In the genomic region with DNA sequence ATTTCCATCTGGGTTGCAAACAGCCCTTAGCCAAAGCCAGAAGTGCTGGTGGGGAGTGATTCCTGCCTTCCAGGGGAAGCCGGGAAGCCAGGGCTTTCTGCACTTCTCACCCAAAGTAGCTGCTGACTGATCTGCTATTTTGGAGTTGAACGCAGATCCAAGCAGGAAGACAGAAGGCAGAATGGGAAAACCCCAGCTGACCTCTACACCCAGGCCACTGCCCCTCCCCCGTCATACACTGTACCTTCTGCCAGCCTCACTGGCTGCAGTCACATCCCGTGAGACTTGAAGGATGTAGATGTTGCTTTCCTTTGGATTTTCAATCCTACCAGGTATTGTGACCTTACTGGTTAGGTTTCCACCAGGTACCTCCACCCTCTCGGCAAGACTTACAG, we compare ENCODE assay signal across 12 mouse cellular contexts. TPM values are rescaled to one million over a fixed set of nuclear protein-coding genes. Genes with fewer than 3 reads are reported as not detected.
A peak's percentile ranks its signal among the peaks of the same experiment; 100 is the strongest.
DNase-seq lines count a peak whose midpoint lies in the region; ATAC-seq and TF ChIP-seq lines count a peak whose summit lies in the region.
"Had no signal": no experiment of that assay in that cellular context is flagged by ENCODE, and none has a peak within 500 bp of the region (broad histone marks: within the 10 kb centered on the region; RNA-seq: fewer than 3 reads in every experiment).

No protein-coding gene starts in this region.

- H3K4me3 ChIP-seq in forebrain, embryonic 10.5 days, result no peak overlapping the region
- H3K4me3 ChIP-seq in forebrain, embryonic 15.5 days, result no peak overlapping the region
- H3K4me3 ChIP-seq in midbrain, embryonic 10.5 days, result no peak overlapping the region
- no peak overlapping the region for H3K4me3 ChIP-seq in midbrain, embryonic 16.5 days (ENCODE audit: low read depth, low read length)
- H3K4me3 ChIP-seq in kidney, embryonic 15.5 days (replicated peaks), result no peak overlapping the region
- no peak overlapping the region for H3K4me3 ChIP-seq in neural tube, embryonic 13.5 days
- no peak overlapping the region for H3K4me3 ChIP-seq in forebrain, postnatal 0 days (ENCODE audit: low read depth, low read length)
- H3K4me3 ChIP-seq: embryonic facial prominence, embryonic 13.5 days had no signal

- 88% methylated on average over 5 of the region's 5 CpGs for WGBS in forebrain, embryonic 10.5 days
- WGBS in forebrain, embryonic 15.5 days, result 81% methylated on average over 5 of the region's 5 CpGs
- WGBS in midbrain, embryonic 10.5 days, result 72% methylated on average over 5 of the region's 5 CpGs
- whole genome bisulfite sequencing in midbrain, embryonic 16.5 days, result 80% methylated on average over 5 of the region's 5 CpGs
- 57% methylated on average over 5 of the region's 5 CpGs for WGBS in kidney, embryonic 15.5 days
- WGBS in neural tube, embryonic 13.5 days, result 68% methylated on average over 5 of the region's 5 CpGs
- WGBS in forebrain, postnatal 0 days, result 91% methylated on average over 5 of the region's 5 CpGs

- DNase-seq in forebrain, embryonic 10.5 days (ENCODE audit: extremely low spot score, low spot score), result no peak
- DNase-seq in midbrain, embryonic 10.5 days (ENCODE audit: low spot score), result no peak
- DNase-seq in c-Kit-positive CD71-positive TER-119-positive erythroid progenitor cells, embryonic 14.5 days (ENCODE audit: low spot score), result no peak
- no peak for DNase-seq in forebrain, postnatal 0 days
- DNase-seq: lung, embryonic 14.5 days; right cerebral cortex, postnatal 25 days had no signal

- no peaks in the 10 kb centered on the region for H3K9me3 ChIP-seq in forebrain, embryonic 10.5 days
- no peaks in the 10 kb centered on the region for H3K9me3 ChIP-seq in forebrain, embryonic 15.5 days
- H3K9me3 ChIP-seq in midbrain, embryonic 10.5 days (replicated peaks), result no peaks in the 10 kb centered on the region
- no peaks in the 10 kb centered on the region for H3K9me3 ChIP-seq in midbrain, embryonic 16.5 days (replicated peaks; ENCODE audit: control insufficient read depth, low read length, poor library complexity, severe bottlenecking)
- H3K9me3 ChIP-seq in kidney, embryonic 15.5 days (replicated peaks), result no peaks in the 10 kb centered on the region
- H3K9me3 ChIP-seq in neural tube, embryonic 13.5 days, result no peaks in the 10 kb centered on the region
- H3K9me3 ChIP-seq in forebrain, postnatal 0 days (ENCODE audit: low read length), result no peaks in the 10 kb centered on the region
- H3K9me3 ChIP-seq: embryonic facial prominence, embryonic 13.5 days had no signal

- no peak overlapping the region for H3K4me2 ChIP-seq in forebrain, embryonic 15.5 days (replicated peaks)
- no peak overlapping the region for H3K4me2 ChIP-seq in midbrain, embryonic 16.5 days (ENCODE audit: low read length)
- H3K4me2 ChIP-seq in kidney, embryonic 15.5 days, result no peak overlapping the region
- H3K4me2 ChIP-seq in neural tube, embryonic 13.5 days, result no peak overlapping the region
- H3K4me2 ChIP-seq in forebrain, postnatal 0 days (ENCODE audit: low read depth), result no peak overlapping the region
- H3K4me2 ChIP-seq: embryonic facial prominence, embryonic 13.5 days; lung, embryonic 14.5 days had no signal

- H3K4me1 ChIP-seq in forebrain, embryonic 10.5 days, result peaks cover 23% of the 10 kb centered on the region
- H3K4me1 ChIP-seq in forebrain, embryonic 15.5 days, result no peaks in the 10 kb centered on the region
- peaks cover 28% of the 10 kb centered on the region for H3K4me1 ChIP-seq in midbrain, embryonic 10.5 days
- no peaks in the 10 kb centered on the region; the same call in 1 of the 2 replicates for H3K4me1 ChIP-seq in midbrain, embryonic 16.5 days (ENCODE audit: control insufficient read depth, insufficient read depth, low read length)
- H3K4me1 ChIP-seq in kidney, embryonic 15.5 days, result peaks cover 45% of the 10 kb centered on the region
- H3K4me1 ChIP-seq in neural tube, embryonic 13.5 days (replicated peaks), result peaks cover 34% of the 10 kb centered on the region
- no peaks in the 10 kb centered on the region for H3K4me1 ChIP-seq in forebrain, postnatal 0 days (ENCODE audit: insufficient read depth)

- peak overlapping the region; percentile 44; the same call in 1 of the 2 replicates for H3K27ac ChIP-seq in forebrain, embryonic 10.5 days
- H3K27ac ChIP-seq in forebrain, embryonic 15.5 days (replicated peaks), result no peak overlapping the region
- peak overlapping the region; percentile 39 for H3K27ac ChIP-seq in midbrain, embryonic 10.5 days (replicated peaks)
- no peak overlapping the region for H3K27ac ChIP-seq in midbrain, embryonic 16.5 days (ENCODE audit: low read length)
- H3K27ac ChIP-seq in kidney, embryonic 15.5 days, result peak overlapping the region; percentile 45; the same call in 1 of the 2 replicates
- H3K27ac ChIP-seq in neural tube, embryonic 13.5 days (replicated peaks), result 0 out of 2 replicates have a peak overlapping the region, but pooled peaks have one; percentile 28
- H3K27ac ChIP-seq in forebrain, postnatal 0 days (ENCODE audit: low read depth, low read length), result no peak overlapping the region
- H3K27ac ChIP-seq: embryonic facial prominence, embryonic 13.5 days had no signal

- no peak for TF ChIP-seq CTCF in forebrain, postnatal 0 days (IDR thresholded peaks at IDR 0.05; ENCODE audit: low read depth)

- H3K9ac ChIP-seq in forebrain, embryonic 15.5 days (replicated peaks), result no peak overlapping the region
- H3K9ac ChIP-seq in midbrain, embryonic 16.5 days (ENCODE audit: low read depth, low read length), result no peak overlapping the region
- H3K9ac ChIP-seq in kidney, embryonic 15.5 days, result no peak overlapping the region
- no peak overlapping the region for H3K9ac ChIP-seq in neural tube, embryonic 13.5 days
- H3K9ac ChIP-seq in forebrain, postnatal 0 days, result no peak overlapping the region
- H3K9ac ChIP-seq: embryonic facial prominence, embryonic 13.5 days; lung, embryonic 14.5 days had no signal

- no peak for ATAC-seq in forebrain, embryonic 15.5 days (replicated peaks)
- ATAC-seq in midbrain, embryonic 16.5 days, result no peak
- no peak for ATAC-seq in kidney, embryonic 15.5 days (replicated peaks; ENCODE audit: low FRiP score)
- no peak for ATAC-seq in neural tube, embryonic 13.5 days (ENCODE audit: low read depth)
- ATAC-seq in forebrain, postnatal 0 days, result no peak
- ATAC-seq: Patski had no signal

- no peaks in the 10 kb centered on the region for H3K27me3 ChIP-seq in forebrain, embryonic 10.5 days (ENCODE audit: poor library complexity, severe bottlenecking)
- no peaks in the 10 kb centered on the region for H3K27me3 ChIP-seq in forebrain, embryonic 15.5 days
- H3K27me3 ChIP-seq in midbrain, embryonic 10.5 days (ENCODE audit: low read depth, poor library complexity, severe bottlenecking), result no peaks in the 10 kb centered on the region
- H3K27me3 ChIP-seq in midbrain, embryonic 16.5 days (ENCODE audit: control insufficient read depth, insufficient read depth, low read depth, low read length), result no peaks in the 10 kb centered on the region
- H3K27me3 ChIP-seq in kidney, embryonic 15.5 days, result no peaks in the 10 kb centered on the region
- H3K27me3 ChIP-seq in neural tube, embryonic 13.5 days, result no peaks in the 10 kb centered on the region
- no peaks in the 10 kb centered on the region for H3K27me3 ChIP-seq in forebrain, postnatal 0 days (ENCODE audit: insufficient read depth, low read length)
- H3K27me3 ChIP-seq: embryonic facial prominence, embryonic 13.5 days; Patski had no signal

- no peaks in the 10 kb centered on the region for H3K36me3 ChIP-seq in forebrain, embryonic 10.5 days (replicated peaks)
- H3K36me3 ChIP-seq in forebrain, embryonic 15.5 days, result no peaks in the 10 kb centered on the region
- no peaks in the 10 kb centered on the region for H3K36me3 ChIP-seq in midbrain, embryonic 10.5 days
- no peaks in the 10 kb centered on the region for H3K36me3 ChIP-seq in midbrain, embryonic 16.5 days (ENCODE audit: control insufficient read depth, insufficient read depth, low read length)
- H3K36me3 ChIP-seq in kidney, embryonic 15.5 days, result no peaks in the 10 kb centered on the region
- no peaks in the 10 kb centered on the region for H3K36me3 ChIP-seq in neural tube, embryonic 13.5 days
- H3K36me3 ChIP-seq in forebrain, postnatal 0 days (ENCODE audit: insufficient read depth), result no peaks in the 10 kb centered on the region
- H3K36me3 ChIP-seq: embryonic facial prominence, embryonic 13.5 days had no signal

RNA-seq across cellular contexts. Expression of gene Galnt18, which starts 40.4 kb away (rescaled TPM):
- 4.9 and 5.0 TPM in 2 replicates for polyA plus RNA-seq in forebrain, embryonic 10.5 days (2016; fragmentation: Nextera tagmentation; extraction: Ambion mirVana)
- 10.2 and 10.4 TPM in 2 replicates for polyA plus RNA-seq in forebrain, embryonic 15.5 days (2015; fragmentation: Nextera tagmentation; extraction: Ambion mirVana)
- 6.6 and 6.8 TPM in 2 replicates for polyA plus RNA-seq in midbrain, embryonic 10.5 days (2016; fragmentation: Nextera tagmentation; extraction: Ambion mirVana)
- 19.8 and 20.8 TPM in 2 replicates for polyA plus RNA-seq in midbrain, embryonic 16.5 days (2015; fragmentation: Nextera tagmentation; extraction: Ambion mirVana)
- 29.2 and 31.8 TPM in 2 replicates for polyA plus RNA-seq in kidney, embryonic 15.5 days (2015; fragmentation: Nextera tagmentation; extraction: Ambion mirVana)
- polyA plus RNA-seq in neural tube, embryonic 13.5 days (2015; fragmentation: Nextera tagmentation; extraction: Ambion mirVana), result 8.5 and 10.0 TPM in 2 replicates
- 22.0 and 22.6 TPM in 2 replicates for total RNA-seq in forebrain, postnatal 0 days (2014; rRNA removed)
- 13.9 and 18.0 TPM in 2 replicates for polyA plus RNA-seq in forebrain, postnatal 0 days (2015; fragmentation: Nextera tagmentation; extraction: Ambion mirVana)

Comparison
In these comparisons a context has a peak if more than half of its experiments do, and no peak if none do; other contexts are left out.
1. H3K27ac ChIP-seq: peak in forebrain, embryonic 10.5 days (single experiment), midbrain, embryonic 10.5 days (single experiment), kidney, embryonic 15.5 days (single experiment) and neural tube, embryonic 13.5 days (single experiment); none in forebrain, embryonic 15.5 days (single experiment), midbrain, embryonic 16.5 days (single experiment) and forebrain, postnatal 0 days (single experiment).